Mouse (Mus musculus) MEL (cell line): ENCODE data around the gene Wfdc3.

ENCODE experiments used
- CTCF ChIP-seq, 3 experiments: IDR thresholded peaks in 2 of 3; conservative IDR thresholded peaks in 1 of 3; 2 replicates each; pipeline ENCODE4 v1.5.1; 2011 to 2012; ENCODE audit warnings: low read length in 3 of 3, low read depth in 2 of 3, mild to moderate bottlenecking in 2 of 3, improper control_type of control experiment in 1 of 3, inconsistent platforms in 1 of 3, mixed read lengths in 1 of 3, moderate library complexity in 1 of 3; ENCODE audit not compliant: control insufficient read depth in 1 of 3, insufficient read depth in 1 of 3, poor library complexity in 1 of 3, severe bottlenecking in 1 of 3
- EP300 ChIP-seq, 2 experiments: IDR thresholded peaks; 2 replicates each; pipeline ENCODE4 v1.6.1; 2011; ENCODE audit warnings: improper control_type of control experiment in 2 of 2, low read length in 2 of 2, low read depth in 1 of 2, mild to moderate bottlenecking in 1 of 2
- ETS1 ChIP-seq: IDR thresholded peaks from 2 replicates; pipeline ENCODE4 v1.6.1; 2012; ENCODE audit warnings: low read depth, mild to moderate bottlenecking, inconsistent platforms, low read length, improper control_type of control experiment, moderate library complexity
- HCFC1 ChIP-seq: IDR thresholded peaks from 2 replicates; pipeline ENCODE4 v1.6.1; 2012; ENCODE audit warnings: low read depth, mild to moderate bottlenecking, inconsistent platforms, low read length, improper control_type of control experiment, moderate library complexity
- MAX ChIP-seq: IDR thresholded peaks from 2 replicates; pipeline ENCODE4 v1.6.1; 2011; ENCODE audit warnings: low read length, improper control_type of control experiment
- MYB ChIP-seq: IDR thresholded peaks from 2 replicates; pipeline ENCODE4 v1.6.1; 2011; ENCODE audit warnings: mild to moderate bottlenecking, low read depth, low read length, improper control_type of control experiment
- POLR2A ChIP-seq, 2 experiments: IDR thresholded peaks; 2 replicates each; pipeline ENCODE4 v1.6.1; 2011 to 2012; ENCODE audit warnings: low read length in 2 of 2, mild to moderate bottlenecking in 2 of 2, control low read depth in 1 of 2, improper control_type of control experiment in 1 of 2, low read depth in 1 of 2, moderate library complexity in 1 of 2; ENCODE audit not compliant: control insufficient read depth in 1 of 2, insufficient read depth in 1 of 2, poor library complexity in 1 of 2
- POLR2AphosphoS5 ChIP-seq: IDR thresholded peaks from 2 replicates; pipeline ENCODE4 v1.6.1; 2012; ENCODE audit warnings: low read depth, borderline replicate concordance, mild to moderate bottlenecking, inconsistent platforms, low read length, moderate library complexity, mixed read lengths
- RCOR1 ChIP-seq: IDR thresholded peaks from 2 replicates; pipeline ENCODE4 v1.6.1; 2012; ENCODE audit warnings: low read depth, mild to moderate bottlenecking, inconsistent platforms, low read length, improper control_type of control experiment

- TF ChIP-seq ETS1 (no peak), CTCF (IDR thresholded peaks at IDR 0.05 in 2 of 3, conservative IDR thresholded peaks at IDR 0.05 in 1 of 3; ENCODE audit: control insufficient read depth in 1 of 3, insufficient read depth in 1 of 3, low read depth in 2 of 3, low read length in 3 of 3, poor library complexity in 1 of 3, severe bottlenecking in 1 of 3) (no peak), MAX (no peak), RCOR1 (no peak), POLR2A (IDR thresholded peaks at IDR 0.05; ENCODE audit: control insufficient read depth in 1 of 2, insufficient read depth in 1 of 2, low read depth in 1 of 2, low read length in 2 of 2, poor library complexity in 1 of 2) (no peak), HCFC1 (no peak), MYB (no peak), EP300 (IDR thresholded peaks at IDR 0.05; ENCODE audit: low read depth in 1 of 2, low read length in 2 of 2) (no peak), POLR2AphosphoS5 (no peak)
Observed at GRCm38 (mm10) chr2:164733259-164733658, 12.5 kb downstream of the Wfdc3 start.
